Mouse (Mus musculus) erythroblast, embryonic 14.5 days (primary cell): ENCODE data around the gene Sptb.

ENCODE experiments used
- GATA1 ChIP-seq: IDR thresholded peaks from 2 replicates; pipeline ENCODE4 v1.6.1; 2012; ENCODE audit warnings: low read length, inconsistent platforms, mixed read lengths
- TAL1 ChIP-seq: IDR thresholded peaks from 3 replicates; pipeline ENCODE4 v1.6.1; 2012; ENCODE audit warnings: low read length, inconsistent platforms, mixed read lengths

DNA sequence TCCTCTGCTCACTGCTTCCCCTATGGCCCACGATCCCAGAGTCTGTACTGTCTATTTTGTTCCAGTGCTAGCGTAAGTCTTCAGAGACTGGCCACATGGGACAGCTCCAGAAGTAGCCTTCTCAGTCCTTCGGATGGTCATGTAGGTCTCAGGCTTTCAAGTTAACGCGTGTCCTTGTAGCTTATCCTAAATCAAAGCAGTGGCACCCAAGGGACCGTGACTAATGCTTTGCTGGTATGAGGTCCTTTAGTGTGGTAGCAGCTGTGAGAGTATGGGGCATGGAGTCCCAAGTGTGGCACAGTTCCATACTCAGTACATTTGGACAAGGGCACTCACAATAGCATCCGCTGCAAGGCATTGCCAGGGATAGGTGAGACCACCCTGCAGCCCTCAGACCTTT lies 154.2 kb downstream of the Sptb start:
- TF ChIP-seq GATA1 = no peak
- no peak for TF ChIP-seq TAL1
